Mouse (Mus musculus) limb, embryonic 15.5 days (tissue): Measurements from ENCODE around the gene Recql5. TPM values are rescaled to one million over a fixed set of nuclear protein-coding genes. Genes with fewer than 3 reads are reported as not detected.

ENCODE experiments used
- ATAC-seq: fragments of 200-750 bp; cut with Nextera tagmentation; 2 replicates; pipeline ENCODE4 v1.8.0; 2017; ENCODE audit warnings: low read depth, moderate TSS enrichment; ENCODE audit not compliant: insufficient number of reproducible peaks, low FRiP score, low TSS enrichment
- H3K27ac ChIP-seq: fragments of 300-500 bp; sonication (generic); 2 replicates; pipeline ENCODE4 v1.5.1; 2015; ENCODE audit warnings: moderate library complexity, mild to moderate bottlenecking, inconsistent platforms
- H3K27me3 ChIP-seq: fragments of 300-500 bp; sonication (generic); 2 replicates; pipeline ENCODE4 v1.6.1; 2015; ENCODE audit warnings: inconsistent platforms
- H3K36me3 ChIP-seq: fragments of 300-500 bp; sonication (generic); 2 replicates; pipeline ENCODE4 v1.6.1; 2015; ENCODE audit warnings: inconsistent platforms
- H3K4me1 ChIP-seq: fragments of 300-500 bp; sonication (generic); 2 replicates; pipeline ENCODE4 v1.6.1; 2015; ENCODE audit warnings: inconsistent platforms
- H3K4me2 ChIP-seq: fragments of 300-500 bp; sonication (generic); 2 replicates; pipeline ENCODE4 v1.6.1; 2015; ENCODE audit warnings: mild to moderate bottlenecking, inconsistent platforms
- H3K4me3 ChIP-seq: fragments of 300-500 bp; sonication (generic); 2 replicates; pipeline ENCODE4 v1.5.1; 2015; ENCODE audit warnings: mild to moderate bottlenecking, inconsistent platforms
- H3K9ac ChIP-seq: fragments of 300-500 bp; sonication (generic); 2 replicates; pipeline ENCODE4 v1.6.1; 2015; ENCODE audit warnings: inconsistent platforms
- H3K9me3 ChIP-seq: fragments of 300-500 bp; sonication (generic); 2 replicates; pipeline ENCODE4 v1.6.1; 2016; ENCODE audit warnings: inconsistent platforms
- WGBS: fragments of 180-500 bp; shearing (Covaris S2); methylation state at CpG from one replicate; pipeline ENCODE4 v1.1.7; 2015; 5-methylcytosine and 5-hydroxymethylcytosine counted together
- polyA plus RNA-seq: library from polyadenylated mRNA; unstranded; fragments of >200 nt; fragmentation: Nextera tagmentation; extraction: Ambion mirVana; gene quantifications from 2 replicates; pipeline ENCODE4 v1.2.1, GENCODE M21; 2015

Recql5 gene
- polyA plus RNA-seq, 1 experiment from 2014 or later: 17.6 TPM

- 72% methylated on average over 8 of the region's 8 CpGs for WGBS
- H3K36me3 ChIP-seq: peaks cover 15% of the 10 kb centered on the region
- peaks cover 22% of the 10 kb centered on the region for H3K4me1 ChIP-seq
- H3K9ac ChIP-seq: no peak overlapping the region
- no peak overlapping the region for H3K4me3 ChIP-seq
- no peak for ATAC-seq
- no peaks in the 10 kb centered on the region for H3K27me3 ChIP-seq
- no peak overlapping the region for H3K4me2 ChIP-seq
- H3K9me3 ChIP-seq: no peaks in the 10 kb centered on the region
- no peak overlapping the region for H3K27ac ChIP-seq
These were observed 89.0 kb downstream of the Recql5 start for GRCm38 (mm10) chr11:115844240-115844639.

GRCm38 (mm10) chr11:115843891-115844239 lies 89.4 kb downstream of the Recql5 start:
- H3K27ac ChIP-seq: no peak overlapping the region
- H3K9me3 ChIP-seq: no peaks in the 10 kb centered on the region
- peaks cover 26% of the 10 kb centered on the region for H3K4me1 ChIP-seq
- no peak for ATAC-seq
- H3K27me3 ChIP-seq: no peaks in the 10 kb centered on the region
- 77% methylated on average over 5 of the region's 5 CpGs for WGBS
- no peak overlapping the region for H3K4me2 ChIP-seq
- peaks cover 15% of the 10 kb centered on the region for H3K36me3 ChIP-seq
- H3K4me3 ChIP-seq: no peak overlapping the region
- H3K9ac ChIP-seq: no peak overlapping the region

- Histone ChIP-seq H3K4me1 (peaks cover 29% of the 10 kb centered on the region), H3K36me3 (peaks cover 15% of the 10 kb centered on the region), H3K9ac (no peak overlapping the region), H3K4me2 (no peak overlapping the region), H3K27ac (no peak overlapping the region), H3K27me3 (no peaks in the 10 kb centered on the region), H3K9me3 (no peaks in the 10 kb centered on the region), H3K4me3 (no peak overlapping the region)
- no peak for ATAC-seq
- 86% methylated on average over 11 of the region's 14 CpGs for WGBS
These were observed 90.0 kb downstream of the Recql5 start for GRCm38 (mm10) chr11:115843141-115843890.

Other genes with a start within 250 kb of the Recql5 start
- 87.7 and 93.9 TPM in 2 replicates for gene Grb2, start 224.9 kb downstream of the Recql5 start, polyA plus RNA-seq
- 23.6 and 28.1 TPM in 2 replicates for gene Tmem94, start 168.0 kb downstream of the Recql5 start, polyA plus RNA-seq
- gene Caskin2, start 119.8 kb downstream of the Recql5 start, polyA plus RNA-seq: 16.5 and 17.9 TPM in 2 replicates
- 29.5 and 31.3 TPM in 2 replicates for gene Tsen54, start 118.8 kb downstream of the Recql5 start, polyA plus RNA-seq
- gene Llgl2, start 109.4 kb downstream of the Recql5 start, polyA plus RNA-seq: 22.4 and 23.1 TPM in 2 replicates
- gene Myo15b, start 75.1 kb downstream of the Recql5 start, polyA plus RNA-seq: 0.47 TPM in 2 replicates
- 19.6 and 27.4 TPM in 2 replicates for gene Smim5, start 33.5 kb downstream of the Recql5 start, polyA plus RNA-seq
- 1.0 and 1.7 TPM in 2 replicates for gene Smim6, start 21.5 kb downstream of the Recql5 start, polyA plus RNA-seq
- 31.3 and 36.1 TPM in 2 replicates for gene Sap30bp, start 195 bp downstream of the Recql5 start, polyA plus RNA-seq
- 14.7 and 15.7 TPM in 2 replicates for gene Itgb4, start 41.2 kb upstream of the Recql5 start, polyA plus RNA-seq
- gene Galk1, start 79.2 kb upstream of the Recql5 start, polyA plus RNA-seq: 174 and 194 TPM in 2 replicates
- 1,660 and 1,740 TPM in 2 replicates for gene H3f3b, start 94.5 kb upstream of the Recql5 start, polyA plus RNA-seq
- gene Unk, start 96.8 kb upstream of the Recql5 start, polyA plus RNA-seq: 34.7 and 35.1 TPM in 2 replicates
- 6.5 and 8.8 TPM in 2 replicates for gene Unc13d, start 144.5 kb upstream of the Recql5 start, polyA plus RNA-seq
- 61.6 and 75.5 TPM in 2 replicates for gene Wbp2, start 153.5 kb upstream of the Recql5 start, polyA plus RNA-seq
- gene Trim47, start 193.7 kb upstream of the Recql5 start, polyA plus RNA-seq: 31.2 and 42.4 TPM in 2 replicates
- 4.1 and 4.5 TPM in 2 replicates for gene Trim65, start 197.7 kb upstream of the Recql5 start, polyA plus RNA-seq
- 83.9 and 85.5 TPM in 2 replicates for gene Mrpl38, start 205.4 kb upstream of the Recql5 start, polyA plus RNA-seq
- 36.4 and 38.3 TPM in 2 replicates for gene Fbf1, start 234.7 kb upstream of the Recql5 start, polyA plus RNA-seq